Mouse (Mus musculus): Measurements from ENCODE around the gene Utp11. TPM values are rescaled to one million over a fixed set of nuclear protein-coding genes. Genes with fewer than 3 reads are reported as not detected.

The Utp11 gene
- polyA plus RNA-seq, 2 experiments from 2014 or later = 80.9 to 85.9 TPM

Other genes with a start within 250 kb of the Utp11 start
- gene 3100002H09Rik, start 82.8 kb downstream of the Utp11 start, polyA plus RNA-seq (2017; shearing (Covaris generic)) = not detected
- not detected for gene Pou3f1, start 36.8 kb downstream of the Utp11 start, polyA plus RNA-seq (2017; shearing (Covaris generic))
- gene Fhl3, start 7.1 kb upstream of the Utp11 start, polyA plus RNA-seq (2017; shearing (Covaris generic)) = 10 to 100 TPM in 1 of 2 experiments, 1 to 10 TPM in 1; 7.2 to 14.7 TPM
- 100 to 1,000 TPM; 108 to 125 TPM for gene Sf3a3, start 21.2 kb upstream of the Utp11 start, polyA plus RNA-seq (2017; shearing (Covaris generic))
- gene Inpp5b, start 48.2 kb upstream of the Utp11 start, polyA plus RNA-seq (2017; shearing (Covaris generic)) = 10 to 100 TPM; 80.2 to 94.1 TPM
- gene Mtf1, start 108.5 kb upstream of the Utp11 start, polyA plus RNA-seq (2017; shearing (Covaris generic)) = 10 to 100 TPM; 14.2 to 18.5 TPM
- 1 to 10 TPM; 4.4 to 6.2 TPM for gene Yrdc, start 157.1 kb upstream of the Utp11 start, polyA plus RNA-seq (2017; shearing (Covaris generic))
- 1 to 10 TPM; 3.9 to 8.0 TPM for gene 1110065P20Rik, start 157.6 kb upstream of the Utp11 start, polyA plus RNA-seq (2017; shearing (Covaris generic))
- gene Maneal, start 168.6 kb upstream of the Utp11 start, polyA plus RNA-seq (2017; shearing (Covaris generic)) = under 1 TPM; 0.17 to 0.20 TPM
- under 1 TPM in 1 of 2 experiments, not detected in 1; 0.30 TPM for gene Epha10, start 187.3 kb upstream of the Utp11 start, polyA plus RNA-seq (2017; shearing (Covaris generic))
- 1 to 10 TPM; 6.9 to 8.9 TPM for gene 9930104L06Rik, start 243.4 kb upstream of the Utp11 start, polyA plus RNA-seq (2017; shearing (Covaris generic))
- gene Cdca8, start 245.7 kb upstream of the Utp11 start, polyA plus RNA-seq (2017; shearing (Covaris generic)) = 10 to 100 TPM; 43.8 to 61.4 TPM

Data from activated CD4-positive, CD25-positive, alpha-beta regulatory T cell, adult 4 months (primary cell).